Mouse (Mus musculus) kidney, postnatal 0 days (tissue): Measurements from ENCODE around the gene Myct1. TPM values are rescaled to one million over a fixed set of nuclear protein-coding genes. Genes with fewer than 3 reads are reported as not detected.
A peak's percentile ranks its signal among the peaks of the same experiment; 100 is the strongest.

Source experiments
- ATAC-seq: fragments of 200-750 bp; cut with Nextera tagmentation; replicated peaks from 2 replicates; pipeline ENCODE4 v1.8.0; 2017; ENCODE audit warnings: low read depth, moderate number of reproducible peaks, moderate TSS enrichment, moderate library complexity; ENCODE audit not compliant: low FRiP score
- DNase-seq: peaks from one replicate; pipeline ENCODE4 v3.0.0-alpha.2; 2016; ENCODE audit warnings: low spot score
- H3K27ac ChIP-seq: fragments of 300-500 bp; sonication (generic); 2 replicates; pipeline ENCODE4 v1.5.1; 2014; ENCODE audit warnings: mild to moderate bottlenecking
- H3K27me3 ChIP-seq: fragments of 300-500 bp; sonication (generic); 2 replicates; pipeline ENCODE4 v1.6.1; 2014; ENCODE audit warnings: low read length, mixed read lengths; ENCODE audit not compliant: insufficient read depth
- H3K36me3 ChIP-seq: fragments of 300-500 bp; sonication (generic); 2 replicates; pipeline ENCODE4 v1.6.1; 2014; ENCODE audit warnings: low read length, mixed read lengths; ENCODE audit not compliant: insufficient read depth
- H3K4me1 ChIP-seq: fragments of 300-500 bp; sonication (generic); replicated peaks from 2 replicates; pipeline ENCODE4 v1.6.1; 2014; ENCODE audit warnings: antibody characterized with exemption, low read length, mixed read lengths; ENCODE audit not compliant: insufficient read depth
- H3K4me2 ChIP-seq: fragments of 300-500 bp; sonication (generic); 2 replicates; pipeline ENCODE4 v1.6.1; 2014; ENCODE audit warnings: mild to moderate bottlenecking, low read length, moderate library complexity, mixed read lengths
- H3K4me3 ChIP-seq: fragments of 300-500 bp; sonication (generic); replicated peaks from 2 replicates; pipeline ENCODE4 v1.5.1; 2014; ENCODE audit warnings: low read depth, low read length
- H3K9ac ChIP-seq: fragments of 300-500 bp; sonication (generic); 2 replicates; pipeline ENCODE4 v1.6.1; 2014; ENCODE audit warnings: low read depth, low read length
- H3K9me3 ChIP-seq: fragments of 300-500 bp; sonication (generic); replicated peaks from 2 replicates; pipeline ENCODE4 v1.6.1; 2016; ENCODE audit warnings: low read length, inconsistent platforms, mixed read lengths
- CTCF ChIP-seq: IDR thresholded peaks from 2 replicates; pipeline ENCODE4 v1.5.1; 2016; ENCODE audit warnings: antibody characterized with exemption, low read depth, mild to moderate bottlenecking, moderate library complexity
- WGBS: fragments of 180-500 bp; shearing (Covaris S2); extraction: QIAGEN DNeasy Blood & Tissue Kit; methylation state at CpG from one replicate; pipeline ENCODE4 v1.1.7; 2014; 5-methylcytosine and 5-hydroxymethylcytosine counted together
- polyA plus RNA-seq: library from polyadenylated mRNA; unstranded; fragments of >200 nt; fragmentation: Nextera tagmentation; extraction: Ambion mirVana; gene quantifications from 2 replicates; pipeline ENCODE4 v1.2.1, GENCODE M21; 2015

The Myct1 gene
- polyA plus RNA-seq, 1 experiment from 2014 or later: 12.4 TPM

DNA sequence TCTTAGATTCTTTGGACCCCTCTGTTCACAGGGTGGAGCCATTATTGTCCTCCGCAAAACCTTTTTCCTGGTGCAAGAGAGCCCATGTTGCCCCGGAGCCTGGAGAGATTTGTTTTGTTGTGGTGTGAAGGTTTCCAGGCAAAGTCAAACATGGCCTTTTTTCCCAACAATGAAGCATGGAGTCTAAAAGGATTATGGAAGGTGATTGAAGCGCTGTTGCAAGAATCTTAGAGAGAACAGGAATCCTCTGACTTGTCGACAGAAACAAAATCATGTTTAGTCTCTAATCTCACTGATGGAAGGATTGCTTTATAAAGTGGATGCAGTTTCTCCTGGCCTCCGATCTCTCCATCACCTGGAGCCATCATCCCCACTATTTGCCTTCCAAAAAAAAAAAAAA is 42.2 kb upstream of the Myct1 start, which contains the start of gene Syne1:
Gene Syne1 (minus strand): TSS at position 101 of the 400 bp plus-strand sequence.
- 88% methylated on average over 5 of the region's 5 CpGs for WGBS
- H3K27ac ChIP-seq: no peak within 1 kb of the TSS
- no peak for TF ChIP-seq CTCF
- H3K4me2 ChIP-seq: peak within 1 kb of the TSS; percentile 84
- ATAC-seq (no peak), DNase-seq (no peak)
- H3K4me3 ChIP-seq: peak within 1 kb of the TSS; percentile 42
- H3K27me3 ChIP-seq: 0 out of 2 replicates have a peak, but pooled peaks cover 2% of the 10 kb centered on the region
- peak within 1 kb of the TSS; percentile 42 for H3K9ac ChIP-seq
- H3K4me1 ChIP-seq: no peaks in the 10 kb centered on the region
- H3K36me3 ChIP-seq: no peaks in the 10 kb centered on the region
- H3K9me3 ChIP-seq: no peaks in the 10 kb centered on the region

DNA sequence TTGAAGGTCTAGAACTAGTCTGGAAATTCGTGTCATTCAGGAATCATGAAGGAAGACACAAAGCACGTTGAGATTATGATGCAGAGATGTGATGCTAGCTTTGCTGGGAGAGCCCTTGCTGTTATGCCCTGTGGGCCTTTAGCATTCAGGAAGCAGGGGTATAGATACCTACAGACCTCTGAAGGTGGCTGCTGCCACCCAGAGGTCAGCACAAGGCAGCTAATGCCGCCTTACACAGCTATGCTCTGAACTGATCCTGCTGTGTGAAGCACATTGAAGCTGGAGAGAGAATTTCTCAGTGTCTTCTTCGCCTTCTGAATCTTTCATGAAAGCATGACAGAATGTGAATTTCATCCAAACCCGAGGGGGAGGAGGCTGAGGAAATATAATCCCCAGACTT is 38.6 kb upstream of the Myct1 start:
- H3K9ac ChIP-seq: no peak overlapping the region
- no peaks in the 10 kb centered on the region for H3K9me3 ChIP-seq
- WGBS: 21% methylated on average over 5 of the region's 5 CpGs
- H3K4me1 ChIP-seq: no peaks in the 10 kb centered on the region
- 0 out of 2 replicates have a peak, but pooled peaks cover 1% of the 10 kb centered on the region for H3K27me3 ChIP-seq
- no peak overlapping the region for H3K4me3 ChIP-seq
- ATAC-seq (0 out of 2 replicates have a peak, but pooled peaks have one; percentile 48), DNase-seq (peak; percentile 24)
- TF ChIP-seq CTCF: peak; percentile 66
- H3K27ac ChIP-seq: no peak overlapping the region
- no peaks in the 10 kb centered on the region for H3K36me3 ChIP-seq
- no peak overlapping the region for H3K4me2 ChIP-seq

DNA sequence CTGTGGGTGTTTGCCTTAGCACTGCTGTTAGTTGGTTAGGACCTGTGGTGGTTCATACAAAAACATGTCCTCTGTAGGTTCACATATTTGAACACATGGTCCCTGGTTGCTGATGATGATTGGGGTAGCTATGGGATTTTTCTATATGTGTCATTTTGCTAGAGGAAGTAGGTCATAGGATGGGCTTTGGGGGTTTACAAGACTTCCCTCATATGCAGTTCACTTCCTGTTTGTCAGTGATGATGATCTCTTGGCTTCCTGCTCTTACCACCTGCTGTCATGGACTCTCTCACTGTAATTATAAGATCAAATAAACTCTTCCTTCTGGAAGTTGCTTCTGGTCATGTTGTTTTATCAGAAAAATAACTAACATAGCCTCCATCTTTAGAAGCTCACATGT is 34.8 kb upstream of the Myct1 start:
- ATAC-seq (no peak), DNase-seq (no peak)
- Histone ChIP-seq H3K36me3 (no peaks in the 10 kb centered on the region), H3K4me3 (no peak overlapping the region), H3K27me3 (no peaks in the 10 kb centered on the region), H3K4me1 (no peaks in the 10 kb centered on the region), H3K9ac (no peak overlapping the region), H3K27ac (no peak overlapping the region), H3K4me2 (no peak overlapping the region), H3K9me3 (no peaks in the 10 kb centered on the region)
- no peak for TF ChIP-seq CTCF

DNA sequence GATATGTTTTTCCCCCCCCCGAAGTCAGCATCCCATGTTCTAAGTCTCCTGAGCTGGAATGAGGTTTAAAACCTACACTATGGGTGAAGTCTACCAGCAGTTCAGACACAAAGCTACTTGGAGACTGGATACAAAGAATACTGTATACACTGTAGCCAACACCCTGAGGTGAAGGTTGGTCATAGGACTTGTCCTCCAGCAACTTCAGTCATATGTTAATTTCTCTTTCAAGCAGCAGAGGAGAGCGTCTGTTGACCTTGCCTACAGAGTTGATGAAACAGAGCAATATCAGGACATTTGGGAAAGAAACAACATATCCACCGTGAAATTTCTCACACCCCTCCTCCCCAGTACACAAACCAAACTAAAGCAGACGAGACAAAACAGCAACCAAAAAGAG is 33.0 kb upstream of the Myct1 start:
- Histone ChIP-seq H3K4me1 (no peaks in the 10 kb centered on the region), H3K27me3 (no peaks in the 10 kb centered on the region), H3K9ac (no peak overlapping the region), H3K4me3 (no peak overlapping the region), H3K4me2 (no peak overlapping the region), H3K36me3 (no peaks in the 10 kb centered on the region), H3K27ac (no peak overlapping the region), H3K9me3 (no peaks in the 10 kb centered on the region)
- ATAC-seq (no peak), DNase-seq (no peak)
- WGBS: 80% methylated on average over 4 of the region's 4 CpGs
- TF ChIP-seq CTCF: no peak

DNA sequence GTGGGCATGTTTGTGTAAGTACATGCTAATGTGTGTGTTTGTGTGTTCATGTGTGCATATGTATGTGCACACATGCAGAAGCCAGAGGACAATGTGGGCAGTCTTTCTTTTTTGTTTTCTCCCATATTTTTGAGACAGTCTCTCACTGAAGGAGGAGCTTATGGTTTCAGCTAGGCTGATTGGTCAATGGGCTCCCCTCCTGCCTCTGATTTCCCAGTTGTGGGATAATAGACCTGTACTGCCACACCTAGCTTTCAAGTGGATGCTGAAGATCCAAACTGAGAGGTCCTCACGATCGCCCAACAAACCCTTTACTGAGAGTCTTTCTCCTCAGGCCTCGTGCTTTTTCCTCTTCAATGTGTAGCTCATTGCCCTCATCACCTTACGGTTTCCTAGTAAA is 31.9 kb upstream of the Myct1 start:
- Histone ChIP-seq H3K36me3 (no peaks in the 10 kb centered on the region), H3K27me3 (no peaks in the 10 kb centered on the region), H3K4me3 (no peak overlapping the region), H3K9ac (no peak overlapping the region), H3K4me2 (no peak overlapping the region), H3K27ac (no peak overlapping the region), H3K4me1 (no peaks in the 10 kb centered on the region), H3K9me3 (no peaks in the 10 kb centered on the region)
- DNase-seq (no peak), ATAC-seq (no peak)
- no peak for TF ChIP-seq CTCF
- WGBS: 86% methylated on average over 4 of the region's 4 CpGs

DNA sequence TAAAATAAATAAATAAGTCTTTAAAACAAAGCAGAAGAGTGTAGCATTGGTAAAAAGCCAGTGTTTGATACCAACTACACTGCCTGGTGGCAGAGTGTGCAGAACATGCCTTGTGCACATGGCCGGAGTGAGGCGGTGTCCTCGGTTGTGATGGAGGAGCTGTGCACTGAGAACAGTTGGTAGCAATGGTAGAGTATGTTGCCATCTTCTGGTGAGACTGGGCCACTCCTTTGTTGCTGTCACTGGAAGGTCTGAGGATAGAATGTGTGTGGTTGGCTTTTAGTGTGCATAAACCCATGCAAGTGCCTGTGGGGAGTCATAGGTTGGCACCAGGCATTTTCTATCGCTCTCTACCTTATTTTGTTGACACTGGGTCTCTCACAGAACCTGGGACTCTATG is 24.6 kb upstream of the Myct1 start:
- Histone ChIP-seq H3K27me3 (no peaks in the 10 kb centered on the region), H3K27ac (no peak overlapping the region), H3K4me2 (no peak overlapping the region), H3K36me3 (no peaks in the 10 kb centered on the region), H3K4me3 (no peak overlapping the region), H3K4me1 (no peaks in the 10 kb centered on the region), H3K9ac (no peak overlapping the region), H3K9me3 (no peaks in the 10 kb centered on the region)
- DNase-seq (no peak), ATAC-seq (no peak)
- 95% methylated on average over 4 of the region's 4 CpGs for WGBS
- peak; percentile 31; the same call in 1 of the 2 replicates for TF ChIP-seq CTCF

DNA sequence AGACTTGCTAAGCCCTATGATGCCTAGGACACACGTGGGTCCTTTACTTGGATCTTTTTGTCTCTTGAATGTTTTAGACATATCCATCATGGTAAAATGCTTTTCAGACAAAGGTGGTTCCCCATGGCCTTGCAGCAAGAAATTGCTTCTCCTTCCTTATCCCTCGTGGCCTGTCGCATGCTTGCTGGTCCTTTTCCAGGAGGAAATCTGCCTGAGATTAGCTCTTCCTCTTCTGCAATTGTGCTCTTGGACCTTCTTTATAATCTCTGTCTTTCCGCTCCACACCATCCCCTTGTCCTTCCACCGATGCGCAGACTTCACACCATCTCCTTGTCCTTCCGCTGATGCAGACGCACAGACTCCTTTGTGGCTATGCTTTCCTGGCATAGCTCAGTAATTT is 23.5 kb upstream of the Myct1 start:
- no peak overlapping the region for H3K27ac ChIP-seq
- H3K27me3 ChIP-seq: no peaks in the 10 kb centered on the region
- H3K9ac ChIP-seq: no peak overlapping the region
- TF ChIP-seq CTCF: no peak
- H3K4me2 ChIP-seq: no peak overlapping the region
- no peak for DNase-seq
- no peak overlapping the region for H3K4me3 ChIP-seq
- H3K4me1 ChIP-seq: no peaks in the 10 kb centered on the region
- 82% methylated on average over 8 of the region's 8 CpGs for WGBS
- H3K36me3 ChIP-seq: no peaks in the 10 kb centered on the region
- no peak for ATAC-seq
- no peaks in the 10 kb centered on the region for H3K9me3 ChIP-seq
